Mouse (Mus musculus) CH12.LX (cell line): ENCODE results near the gene Eif3m. TPM values are rescaled to one million over a fixed set of nuclear protein-coding genes. Genes with fewer than 3 reads are reported as not detected.

Experiments used
- DNase-seq: peaks from one replicate; pipeline ENCODE4 v3.0.0-alpha.2; 2013; ENCODE audit errors: extremely low read depth
- H3K27ac ChIP-seq: 2 replicates; pipeline ENCODE4 v1.5.1; 2012; ENCODE audit warnings: low read depth, mild to moderate bottlenecking, control low read depth, moderate library complexity; ENCODE audit not compliant: insufficient read depth
- H3K27me3 ChIP-seq: replicated peaks from 2 replicates; pipeline ENCODE3; 2012; ENCODE audit warnings: inconsistent platforms
- H3K36me3 ChIP-seq, 2 experiments: replicated peaks in 1 of 2; 2 replicates each; pipeline versions ENCODE3 to v1.6.1; 2012; ENCODE audit warnings: inconsistent platforms in 1 of 2, low read length in 1 of 2, mild to moderate bottlenecking in 1 of 2, mixed read lengths in 1 of 2, moderate library complexity in 1 of 2; ENCODE audit not compliant: control insufficient read depth in 1 of 2, insufficient read depth in 1 of 2
- H3K4me1 ChIP-seq, 2 experiments: 2 replicates each; pipeline ENCODE4 v1.6.1; 2012; ENCODE audit warnings: inconsistent platforms in 1 of 2, moderate library complexity in 1 of 2; ENCODE audit not compliant: insufficient read depth in 2 of 2, control insufficient read depth in 1 of 2
- H3K4me2 ChIP-seq: 2 replicates; pipeline ENCODE4 v1.6.1; 2012; ENCODE audit warnings: low read depth, mild to moderate bottlenecking, control low read depth; ENCODE audit not compliant: poor library complexity, insufficient read depth, severe bottlenecking
- H3K4me3 ChIP-seq, 3 experiments: fragments of 150-350 bp in 1 of 3; sonication (generic) in 1 of 3; replicated peaks in 1 of 3; 2 replicates each; pipeline versions ENCODE3 to v1.5.1; 2011 to 2012; ENCODE audit warnings: low read depth in 2 of 3, low read length in 2 of 3, mild to moderate bottlenecking in 2 of 3, moderate library complexity in 2 of 3, control low read depth in 1 of 3, improper control_type of control experiment in 1 of 3, inconsistent platforms in 1 of 3, mixed read lengths in 1 of 3; ENCODE audit not compliant: poor library complexity in 1 of 3
- H3K79me2 ChIP-seq: replicated peaks from 2 replicates; pipeline ENCODE4 v1.6.1; 2012; ENCODE audit warnings: mild to moderate bottlenecking, moderate library complexity; ENCODE audit not compliant: control insufficient read depth, poor library complexity, insufficient read depth, severe bottlenecking; ENCODE audit errors: extremely low read depth
- H3K9ac ChIP-seq: 2 replicates; pipeline ENCODE4 v1.6.1; 2012; ENCODE audit warnings: low read depth, mild to moderate bottlenecking, control low read depth, moderate library complexity; ENCODE audit not compliant: insufficient read depth
- H3K9me3 ChIP-seq: replicated peaks from 2 replicates; pipeline ENCODE3; 2012; ENCODE audit warnings: low read length, inconsistent platforms, mixed read lengths
- BHLHE40 ChIP-seq: IDR thresholded peaks from 2 replicates; pipeline ENCODE4 v1.6.1; 2011; ENCODE audit warnings: mild to moderate bottlenecking, low read depth, low read length, improper control_type of control experiment
- CHD2 ChIP-seq: IDR thresholded peaks from 2 replicates; pipeline ENCODE4 v1.6.1; 2011; ENCODE audit warnings: low read length, improper control_type of control experiment
- ELF1 ChIP-seq: IDR thresholded peaks from 2 replicates; pipeline ENCODE4 v1.6.1; 2014; ENCODE audit warnings: low read depth, mild to moderate bottlenecking, inconsistent platforms, low read length, improper control_type of control experiment
- EP300 ChIP-seq: IDR thresholded peaks from 2 replicates; pipeline ENCODE4 v1.6.1; 2011; ENCODE audit warnings: low read length, improper control_type of control experiment
- ETS1 ChIP-seq: conservative IDR thresholded peaks from 2 replicates; pipeline ENCODE4 v1.6.1; 2012; ENCODE audit warnings: low read depth, mild to moderate bottlenecking, inconsistent platforms, low read length, improper control_type of control experiment, moderate library complexity
- JUND ChIP-seq: conservative IDR thresholded peaks from 2 replicates; pipeline ENCODE4 v1.6.1; 2011; ENCODE audit warnings: low read depth, low read length, improper control_type of control experiment
- MAFK ChIP-seq: IDR thresholded peaks from 2 replicates; pipeline ENCODE4 v1.6.1; 2011; ENCODE audit warnings: low read length, improper control_type of control experiment; ENCODE audit not compliant: insufficient replicate concordance
- RAD21 ChIP-seq: IDR thresholded peaks from 2 replicates; pipeline ENCODE4 v1.6.1; 2011; ENCODE audit warnings: low read depth, mild to moderate bottlenecking, low read length, improper control_type of control experiment, moderate library complexity
- UBTF ChIP-seq: IDR thresholded peaks from 2 replicates; pipeline ENCODE4 v1.6.1; 2012; ENCODE audit warnings: low read depth, mild to moderate bottlenecking, inconsistent platforms, low read length, improper control_type of control experiment, moderate library complexity
- dilution Hi-C: fragments of 300-500 bp; cut with MboI; formaldehyde crosslinking; loops from 2 replicates; pipeline ENCODE4 v1.14.3; 2020; ENCODE audit warnings: low sequenced_read_pairs; ENCODE audit not compliant: extremely low pct_unique_long_range_greater_than_20kb, extremely low pct_ligation_motif_present
- in situ Hi-C: fragments of 300-500 bp; cut with MboI; formaldehyde crosslinking; loops from 3 replicates; pipeline ENCODE4 v1.14.3; 2019; ENCODE audit warnings: low sequenced_read_pairs, low pct_ligation_motif_present, low pct_unique_long_range_greater_than_20kb, mixed read lengths
- polyA plus RNA-seq: library from polyadenylated mRNA; unstranded; fragments of >175 nt; gene quantifications from 2 replicates; pipeline ENCODE4 v1.2.1, GENCODE M21; 2012; ENCODE audit warnings: low read depth; ENCODE audit not compliant: insufficient read length
- total RNA-seq, 2 experiments: library from RNA; depleted of rRNA; stranded (reverse); fragments of 300-350 nt in 1 of 2; fragments of >200 nt in 1 of 2; gene quantifications; 2 replicates each; pipeline ENCODE4 v1.2.3; 2012 to 2014

Gene Eif3m
- total and polyA plus RNA-seq, 3 experiments = 268 to 558 (median 273) TPM

GRCm38 (mm10) chr2:104994436-104994835, 22.4 kb downstream of the Eif3m start:
- no peaks in the 10 kb centered on the region for H3K27me3 ChIP-seq
- no peak overlapping the region for H3K27ac ChIP-seq
- in situ Hi-C loops (no loop called here), dilution Hi-C loops (no loop called here)
- no peak overlapping the region for H3K4me2 ChIP-seq
- H3K4me1 ChIP-seq = peaks cover 1 to 7% of the 10 kb centered on the region in 2 experiments; a peak in 3 of 4 replicates
- no peak overlapping the region for H3K4me3 ChIP-seq
- peaks cover 15 to 45% of the 10 kb centered on the region in 2 experiments for H3K36me3 ChIP-seq
- H3K79me2 ChIP-seq = no peaks in the 10 kb centered on the region
- H3K9me3 ChIP-seq = no peaks in the 10 kb centered on the region
- no peak for DNase-seq
- H3K9ac ChIP-seq = no peak overlapping the region
- TF ChIP-seq EP300 = no peak
- TF ChIP-seq MAFK = no peak
- TF ChIP-seq CHD2 = no peak
- TF ChIP-seq RAD21 = no peak
- no peak for TF ChIP-seq JUND
- no peak for TF ChIP-seq UBTF
- no peak for TF ChIP-seq ELF1

DNA sequence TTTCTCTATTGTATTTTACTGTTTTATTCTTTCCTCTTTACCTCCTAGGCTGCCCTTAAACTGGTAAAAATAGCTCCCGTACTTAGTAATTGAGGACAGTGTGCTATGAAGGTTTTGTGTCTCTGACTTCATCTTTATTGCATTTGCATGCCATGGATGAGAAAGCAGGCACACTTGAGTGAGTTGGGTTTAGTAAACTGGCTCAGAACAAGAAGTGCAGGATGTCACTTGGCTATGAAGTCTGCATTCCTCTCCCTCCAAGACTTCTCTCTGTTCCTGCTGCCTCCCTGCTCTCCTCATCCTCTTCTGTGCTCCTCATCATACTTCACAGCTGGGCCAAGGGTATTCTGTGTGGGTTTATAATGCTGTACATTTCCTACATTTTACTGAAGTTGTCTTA, 27.9 kb downstream of the Eif3m start:
- no peaks in the 10 kb centered on the region for H3K79me2 ChIP-seq
- H3K27me3 ChIP-seq = no peaks in the 10 kb centered on the region
- peaks cover 3 to 6% of the 10 kb centered on the region in 2 experiments for H3K36me3 ChIP-seq
- no peaks in the 10 kb centered on the region for H3K9me3 ChIP-seq
- dilution Hi-C loops = no loop called here
- no peak overlapping the region for H3K9ac ChIP-seq
- H3K4me3 ChIP-seq = no peak overlapping the region
- in situ Hi-C loops = no loop called here
- H3K27ac ChIP-seq = no peak overlapping the region
- peak; percentile 59 for DNase-seq
- peaks cover 8 to 33% of the 10 kb centered on the region in 2 experiments; a peak in 3 of 4 replicates for H3K4me1 ChIP-seq
- TF ChIP-seq BHLHE40 (peak; percentile 62), MAFK (no peak)
- no peak overlapping the region for H3K4me2 ChIP-seq

DNA sequence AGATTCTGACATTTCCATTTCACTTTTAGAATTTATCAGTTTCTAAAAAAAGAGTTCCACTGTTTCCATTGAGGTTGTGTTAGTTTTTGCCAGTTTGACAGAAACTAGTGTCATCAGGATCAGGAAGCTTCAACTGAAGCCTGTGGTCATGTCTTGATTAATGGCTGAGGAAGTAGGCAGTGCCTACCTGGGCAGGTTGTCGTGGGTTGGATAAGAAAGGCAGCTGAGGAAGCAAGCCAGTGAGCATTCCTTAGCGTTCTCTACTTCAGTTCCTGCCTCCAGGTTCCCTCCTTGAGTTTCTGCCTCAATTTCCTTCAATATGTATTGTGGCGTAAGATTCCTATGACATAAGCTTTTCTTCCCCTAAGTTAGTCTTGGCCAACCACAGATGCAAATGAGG, 31.1 kb downstream of the Eif3m start:
- no peak overlapping the region for H3K9ac ChIP-seq
- TF ChIP-seq ETS1 = peak; percentile 46
- no peak for TF ChIP-seq ELF1
- no peaks in the 10 kb centered on the region for H3K79me2 ChIP-seq
- peak overlapping the region; percentile 61 for H3K4me2 ChIP-seq
- no peaks in the 10 kb centered on the region for H3K27me3 ChIP-seq
- dilution Hi-C loops = no loop called here
- H3K4me3 ChIP-seq = no peak overlapping the region
- DNase-seq = peak; percentile 60
- no peaks in the 10 kb centered on the region for H3K36me3 ChIP-seq
- peaks cover 8 to 33% of the 10 kb centered on the region in 2 experiments; a peak in 3 of 4 replicates for H3K4me1 ChIP-seq
- no peak overlapping the region for H3K27ac ChIP-seq
- no peaks in the 10 kb centered on the region for H3K9me3 ChIP-seq
- in situ Hi-C loops = no loop called here
